Mouse (Mus musculus) E14TG2a.4 (cell line): ENCODE results near the gene Zdhhc16.

ENCODE experiments used
- CTCF ChIP-seq: conservative IDR thresholded peaks from 2 replicates; pipeline ENCODE4 v1.5.1; 2014; ENCODE audit warnings: low read length
- NANOG ChIP-seq: IDR thresholded peaks from 2 replicates; pipeline ENCODE4 v1.6.1; 2014; ENCODE audit warnings: borderline replicate concordance, low read length, mixed read lengths
- POU5F1 ChIP-seq: IDR thresholded peaks from 2 replicates; pipeline ENCODE4 v1.6.1; 2014; ENCODE audit warnings: low read length, borderline replicate concordance

DNA sequence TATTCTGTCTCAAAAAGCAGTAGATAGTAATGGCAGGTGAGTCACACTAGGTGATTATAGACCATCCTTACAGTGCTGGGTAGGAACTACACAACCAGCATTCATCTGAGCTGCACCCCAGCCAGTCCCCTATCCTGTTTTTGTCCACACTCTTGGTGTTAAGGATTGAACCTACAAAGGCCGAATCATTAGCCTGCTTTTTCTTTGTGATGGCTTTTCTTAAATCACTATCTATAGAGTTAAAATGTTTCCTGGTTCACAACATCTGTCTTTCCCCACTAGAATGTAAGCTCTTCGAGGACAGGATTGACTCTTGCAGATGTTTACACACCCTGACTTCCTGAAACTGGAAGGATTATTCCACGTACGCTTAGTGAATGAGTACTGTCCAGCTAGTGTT is 13.8 kb upstream of the Zdhhc16 start:
- TF ChIP-seq CTCF (no peak), POU5F1 (no peak), NANOG (no peak)
